Mouse (Mus musculus) spleen, adult 2 months (tissue): ENCODE data around the gene Bicc1. TPM values are rescaled to one million over a fixed set of nuclear protein-coding genes. Genes with fewer than 3 reads are reported as not detected.

Source experiments
- DNase-seq, 2 experiments: peaks; one replicate each; pipeline versions ENCODE4 v3.0.0 to v3.0.0-alpha.2; 2012 to 2021; ENCODE audit warnings: low spot score in 2 of 2, low read depth in 1 of 2
- H3K27ac ChIP-seq: fragments of 200-500 bp; 2 replicates; pipeline ENCODE4 v1.5.1; 2012; ENCODE audit warnings: low read length, inconsistent platforms; ENCODE audit not compliant: insufficient read depth
- H3K27me3 ChIP-seq: fragments of 200-500 bp; 2 replicates; pipeline ENCODE4 v1.6.1; 2012; ENCODE audit warnings: mild to moderate bottlenecking, moderate library complexity, low read length, inconsistent platforms; ENCODE audit not compliant: control insufficient read depth, insufficient read depth
- H3K36me3 ChIP-seq: fragments of 200-500 bp; 2 replicates; pipeline ENCODE4 v1.6.1; 2012; ENCODE audit warnings: mild to moderate bottlenecking, low read length, inconsistent platforms; ENCODE audit not compliant: control insufficient read depth, insufficient read depth
- H3K4me1 ChIP-seq: fragments of 200-500 bp; 2 replicates; pipeline ENCODE4 v1.6.1; 2011; ENCODE audit warnings: inconsistent platforms; ENCODE audit not compliant: control insufficient read depth, insufficient read depth, insufficient read length
- H3K4me3 ChIP-seq: fragments of 200-500 bp; 2 replicates; pipeline ENCODE4 v1.5.1; 2011; ENCODE audit warnings: mild to moderate bottlenecking, inconsistent platforms; ENCODE audit not compliant: insufficient read depth, insufficient read length; ENCODE audit errors: extremely low read depth
- CTCF ChIP-seq: fragments of 200-500 bp; IDR thresholded peaks from 2 replicates; pipeline ENCODE4 v1.5.1; 2011; ENCODE audit warnings: mild to moderate bottlenecking, inconsistent platforms; ENCODE audit not compliant: insufficient read depth, insufficient read length, insufficient replicate concordance; ENCODE audit errors: extremely low read depth
- POLR2A ChIP-seq: fragments of 200-500 bp; IDR thresholded peaks from 2 replicates; pipeline ENCODE4 v1.6.1; 2011; ENCODE audit warnings: low read depth, low read length, inconsistent platforms
- WGBS: fragments of 180-500 bp; shearing (Covaris S2); methylation state at CpG from one replicate; pipeline ENCODE4 v1.1.7; 2018; 5-methylcytosine and 5-hydroxymethylcytosine counted together
- polyA plus RNA-seq: library from polyadenylated mRNA; depleted of rRNA; stranded (reverse); fragments of >200 nt; gene quantifications from 2 replicates; pipeline ENCODE4 v1.2.3, GENCODE M21; 2012

The Bicc1 gene
- polyA plus RNA-seq, 1 experiment, result 3.5 TPM

DNA sequence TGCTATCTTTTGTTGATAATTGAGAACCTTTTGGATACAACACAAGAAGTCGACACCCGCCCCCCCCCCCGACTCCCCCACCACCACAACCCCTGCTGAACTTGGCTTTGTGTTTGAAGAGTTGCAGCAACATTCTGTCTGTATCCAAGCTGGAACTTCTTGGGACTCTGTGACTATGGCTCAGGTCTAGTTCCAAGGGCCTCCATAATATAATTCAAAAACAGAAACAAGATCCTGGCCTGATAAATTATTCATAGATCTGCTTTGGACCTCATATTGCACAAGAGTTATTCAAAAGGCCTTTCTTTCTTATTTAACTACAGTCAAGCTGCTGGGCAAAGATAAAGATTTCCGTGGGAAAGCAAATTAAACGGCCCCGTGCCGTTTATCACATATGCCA, 33.8 kb upstream of the Bicc1 start:
- no peaks in the 10 kb centered on the region for H3K27me3 ChIP-seq
- 89% methylated on average over 7 of the region's 7 CpGs for WGBS
- H3K36me3 ChIP-seq, result no peaks in the 10 kb centered on the region
- no peaks in the 10 kb centered on the region; the same call in 1 of the 2 replicates for H3K4me1 ChIP-seq
- no peak for DNase-seq
- no peak for TF ChIP-seq POLR2A
- TF ChIP-seq CTCF, result no peak
- no peak overlapping the region for H3K27ac ChIP-seq
- H3K4me3 ChIP-seq, result no peak overlapping the region

DNA sequence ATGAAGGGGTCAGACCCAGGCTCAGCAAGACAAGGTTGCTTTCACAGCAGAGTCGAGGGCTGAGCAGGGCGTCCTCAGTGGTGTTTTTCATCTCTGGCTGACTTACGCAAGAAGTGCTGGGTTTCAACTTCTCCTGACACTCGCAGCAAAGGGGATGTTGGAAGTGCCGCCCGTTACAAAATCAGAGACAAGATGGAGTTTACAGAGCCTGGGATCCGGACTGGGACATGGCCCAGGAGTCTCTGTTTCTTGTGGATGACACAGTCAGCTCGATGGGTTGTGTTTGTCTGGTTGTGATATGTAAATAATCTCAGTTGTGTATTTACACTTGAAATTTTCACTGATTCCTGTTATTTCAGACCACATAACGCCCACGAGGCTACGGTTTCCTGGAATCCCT, 33.4 kb upstream of the Bicc1 start:
- Histone ChIP-seq H3K27me3 (no peaks in the 10 kb centered on the region), H3K27ac (no peak overlapping the region; the same call in 1 of the 2 replicates), H3K4me1 (no peaks in the 10 kb centered on the region; the same call in 1 of the 2 replicates), H3K4me3 (no peak overlapping the region), H3K36me3 (no peaks in the 10 kb centered on the region)
- DNase-seq, result no peak
- 83% methylated on average over 11 of the region's 11 CpGs for WGBS
- no peak for TF ChIP-seq CTCF
- no peak for TF ChIP-seq POLR2A

DNA sequence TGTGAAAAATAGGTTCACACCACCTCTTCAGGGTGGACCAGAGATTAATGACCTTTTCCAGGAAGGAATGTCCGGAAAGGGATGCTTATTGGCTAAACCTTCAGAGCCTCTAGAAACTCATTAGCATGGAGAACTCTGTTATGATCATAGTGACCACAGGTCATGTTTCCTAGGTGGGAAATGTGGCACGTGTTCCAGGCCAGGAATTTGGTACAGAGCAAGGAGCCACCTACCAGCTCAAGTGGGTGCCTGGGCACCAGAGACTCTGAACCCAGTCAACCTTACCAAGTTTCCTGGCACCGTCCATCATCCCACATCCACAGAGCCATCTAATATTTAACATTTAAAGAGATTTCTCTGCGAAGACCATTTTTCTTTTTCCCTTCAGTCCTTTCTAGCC, 29.2 kb upstream of the Bicc1 start:
- H3K4me3 ChIP-seq, result no peak overlapping the region
- TF ChIP-seq POLR2A (no peak), CTCF (no peak)
- H3K27ac ChIP-seq, result no peak overlapping the region
- H3K27me3 ChIP-seq, result no peaks in the 10 kb centered on the region
- no peaks in the 10 kb centered on the region for H3K36me3 ChIP-seq
- 93% methylated on average over 4 of the region's 4 CpGs for WGBS
- no peak for DNase-seq
- H3K4me1 ChIP-seq, result no peaks in the 10 kb centered on the region

DNA sequence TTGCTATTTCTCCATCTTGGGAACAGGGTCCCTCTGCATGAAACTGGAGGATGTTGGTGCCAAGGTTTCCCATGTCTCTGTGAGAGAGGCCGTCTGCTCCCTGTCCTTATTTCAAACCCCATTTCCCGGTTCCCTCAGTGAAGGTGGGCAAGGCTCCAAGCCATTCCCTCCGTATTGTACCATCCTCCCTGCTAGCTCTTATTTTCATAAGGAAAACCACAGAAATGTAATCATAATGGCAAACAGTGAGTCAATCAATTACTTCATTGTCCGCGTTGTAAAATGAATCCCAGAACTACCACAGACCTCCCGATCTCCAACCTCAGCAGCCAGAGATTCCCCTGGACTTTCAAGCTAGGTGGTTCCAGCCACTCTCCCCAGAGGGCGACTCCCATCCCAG, 25.6 kb upstream of the Bicc1 start:
- H3K27me3 ChIP-seq, result no peaks in the 10 kb centered on the region
- TF ChIP-seq POLR2A (no peak), CTCF (no peak)
- H3K4me1 ChIP-seq, result no peaks in the 10 kb centered on the region
- no peak overlapping the region for H3K27ac ChIP-seq
- 84% methylated on average over 7 of the region's 7 CpGs for WGBS
- DNase-seq, result no peak
- no peak overlapping the region for H3K4me3 ChIP-seq
- H3K36me3 ChIP-seq, result no peaks in the 10 kb centered on the region

- H3K27me3 ChIP-seq, result no peaks in the 10 kb centered on the region
- no peak overlapping the region for H3K27ac ChIP-seq
- no peaks in the 10 kb centered on the region for H3K36me3 ChIP-seq
- DNase-seq, result no peak
- H3K4me1 ChIP-seq, result no peaks in the 10 kb centered on the region
- no peak overlapping the region for H3K4me3 ChIP-seq
- TF ChIP-seq CTCF (no peak), POLR2A (no peak)
- 71% methylated on average over 7 of the region's 7 CpGs for WGBS
Observed at GRCm38 (mm10) chr10:71183339-71184031, 24.0 kb upstream of the Bicc1 start.

DNA sequence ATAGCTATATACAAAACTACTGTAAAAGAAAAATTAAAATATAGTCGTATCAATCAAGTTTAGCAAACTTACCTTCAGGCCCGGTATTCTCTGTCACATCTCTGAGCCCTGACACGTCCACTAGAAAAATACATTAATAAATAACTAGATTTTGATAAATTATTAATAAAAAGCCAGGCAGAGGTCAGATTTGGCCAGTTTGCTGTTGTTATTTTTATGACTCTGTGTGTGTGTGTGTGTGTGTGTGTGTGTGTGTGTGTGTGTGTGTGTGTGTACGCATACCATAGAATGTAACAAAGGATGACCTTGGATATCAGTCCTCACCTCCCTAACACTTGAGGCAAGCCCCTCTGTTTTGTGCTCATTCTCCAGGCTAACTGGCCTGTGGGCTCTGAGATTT, 22.4 kb upstream of the Bicc1 start:
- TF ChIP-seq POLR2A, result no peak
- TF ChIP-seq CTCF, result no peak
- DNase-seq, result no peak
- no peaks in the 10 kb centered on the region for H3K4me1 ChIP-seq
- no peak overlapping the region for H3K4me3 ChIP-seq
- no peaks in the 10 kb centered on the region for H3K27me3 ChIP-seq
- no peak overlapping the region for H3K27ac ChIP-seq
- WGBS, result 93% methylated on average over 4 of the region's 4 CpGs
- H3K36me3 ChIP-seq, result no peaks in the 10 kb centered on the region

- WGBS, result 88% methylated on average over 2 of the region's 2 CpGs
- TF ChIP-seq POLR2A (no peak), CTCF (no peak)
- Histone ChIP-seq H3K27me3 (no peaks in the 10 kb centered on the region), H3K4me3 (no peak overlapping the region), H3K27ac (no peak overlapping the region), H3K36me3 (no peaks in the 10 kb centered on the region), H3K4me1 (no peaks in the 10 kb centered on the region)
- DNase-seq, result no peak
Observed at GRCm38 (mm10) chr10:71181091-71181490, 21.6 kb upstream of the Bicc1 start.
